Mouse (Mus musculus) heart, postnatal 0 days (tissue): ENCODE data around the gene Srrm1. TPM values are rescaled to one million over a fixed set of nuclear protein-coding genes. Genes with fewer than 3 reads are reported as not detected.
"Not testable (repeated sequence)": the region's sequence is repeated elsewhere in the genome, so short reads cannot be mapped to it uniquely, and the experiment has no call there.

ENCODE experiments used
- ATAC-seq: fragments of 200-750 bp; cut with Nextera tagmentation; 2 replicates; pipeline ENCODE4 v1.8.0; 2017; ENCODE audit warnings: low read depth, moderate number of reproducible peaks, moderate library complexity; ENCODE audit not compliant: insufficient read depth
- DNase-seq: peaks from one replicate; pipeline ENCODE4 v3.0.0-alpha.2; 2016; ENCODE audit warnings: low spot score
- H3K27ac ChIP-seq: fragments of 300-500 bp; sonication (generic); 2 replicates; pipeline ENCODE4 v1.5.1; 2014; ENCODE audit warnings: low read depth, mild to moderate bottlenecking
- H3K27me3 ChIP-seq: fragments of 300-500 bp; sonication (generic); 2 replicates; pipeline ENCODE4 v1.6.1; 2014; ENCODE audit warnings: low read length, mixed read lengths; ENCODE audit not compliant: control insufficient read depth, insufficient read depth
- H3K36me3 ChIP-seq: fragments of 300-500 bp; sonication (generic); replicated peaks from 2 replicates; pipeline ENCODE4 v1.6.1; 2014; ENCODE audit warnings: low read length, mixed read lengths; ENCODE audit not compliant: control insufficient read depth, insufficient read depth
- H3K4me1 ChIP-seq: fragments of 300-500 bp; sonication (generic); 2 replicates; pipeline ENCODE4 v1.6.1; 2014; ENCODE audit warnings: antibody characterized with exemption; ENCODE audit not compliant: control insufficient read depth, insufficient read depth
- H3K4me2 ChIP-seq: fragments of 300-500 bp; sonication (generic); 2 replicates; pipeline ENCODE4 v1.6.1; 2014; ENCODE audit warnings: low read depth, mild to moderate bottlenecking, low read length, moderate library complexity
- H3K4me3 ChIP-seq: fragments of 300-500 bp; sonication (generic); 2 replicates; pipeline ENCODE4 v1.5.1; 2014; ENCODE audit warnings: low read depth, low read length
- H3K9ac ChIP-seq: fragments of 300-500 bp; sonication (generic); replicated peaks from 2 replicates; pipeline ENCODE4 v1.6.1; 2014; ENCODE audit warnings: low read depth, low read length, mixed read lengths
- H3K9me3 ChIP-seq: fragments of 300-500 bp; sonication (generic); replicated peaks from 2 replicates; pipeline ENCODE4 v1.6.1; 2016; ENCODE audit warnings: low read length; ENCODE audit not compliant: control insufficient read depth
- CTCF ChIP-seq: IDR thresholded peaks from 2 replicates; pipeline ENCODE4 v1.5.1; 2016; ENCODE audit warnings: antibody characterized with exemption, control low read depth, low read depth
- EP300 ChIP-seq: IDR thresholded peaks from 2 replicates; pipeline ENCODE4 v1.6.1; 2016; ENCODE audit warnings: antibody characterized with exemption, low read depth
- WGBS: fragments of 180-500 bp; shearing (Covaris S2); extraction: QIAGEN DNeasy Blood & Tissue Kit; methylation state at CpG from one replicate; pipeline ENCODE4 v1.1.7; 2014; 5-methylcytosine and 5-hydroxymethylcytosine counted together
- polyA plus RNA-seq: library from polyadenylated mRNA; unstranded; fragments of >200 nt; fragmentation: Nextera tagmentation; extraction: Ambion mirVana; gene quantifications from 2 replicates; pipeline ENCODE4 v1.2.1, GENCODE M21; 2015
- total RNA-seq: library from RNA; depleted of rRNA; stranded (reverse); fragments of >200 nt; gene quantifications from 2 replicates; pipeline ENCODE4 v1.2.3, GENCODE M21; 2014; ENCODE audit warnings: low replicate concordance

Srrm1 gene
- total and polyA plus RNA-seq, 2 experiments from 2014 or later = 22.6 to 99.6 TPM

- H3K27me3 ChIP-seq = no peaks in the 10 kb centered on the region
- ATAC-seq (no peak), DNase-seq (no peak)
- H3K9ac ChIP-seq = no peak overlapping the region
- no peak for TF ChIP-seq CTCF
- no peak for TF ChIP-seq EP300
- H3K4me3 ChIP-seq = no peak overlapping the region
- 88% methylated on average over 12 of the region's 12 CpGs for WGBS
- H3K27ac ChIP-seq = no peak overlapping the region
- H3K36me3 ChIP-seq = no peaks in the 10 kb centered on the region
- H3K4me1 ChIP-seq = no peaks in the 10 kb centered on the region
- H3K9me3 ChIP-seq = no peaks in the 10 kb centered on the region
- no peak overlapping the region for H3K4me2 ChIP-seq
Observed at GRCm38 (mm10) chr4:135361722-135362121, 8.6 kb upstream of the Srrm1 start.

GRCm38 (mm10) chr4:135358736-135359135 lies 5.6 kb upstream of the Srrm1 start:
- H3K9ac ChIP-seq = no peak overlapping the region
- H3K9me3 ChIP-seq = no peaks in the 10 kb centered on the region
- H3K36me3 ChIP-seq = no peaks in the 10 kb centered on the region
- WGBS = 1% methylated on average over 6 of the region's 6 CpGs
- no peak overlapping the region for H3K4me2 ChIP-seq
- DNase-seq = peak; percentile 22
- ATAC-seq = no peak
- H3K4me1 ChIP-seq = 0 out of 2 replicates have a peak, but pooled peaks cover 5% of the 10 kb centered on the region
- H3K27me3 ChIP-seq = no peaks in the 10 kb centered on the region
- H3K4me3 ChIP-seq = no peak overlapping the region
- TF ChIP-seq EP300 (no peak), CTCF (peak; percentile 58)
- H3K27ac ChIP-seq = no peak overlapping the region

GRCm38 (mm10) chr4:135357221-135357920 lies 4.2 kb upstream of the Srrm1 start:
- Histone ChIP-seq H3K36me3 (no peaks in the 10 kb centered on the region), H3K9me3 (no peaks in the 10 kb centered on the region), H3K4me3 (no peak overlapping the region), H3K4me1 (0 out of 2 replicates have a peak, but pooled peaks cover 5% of the 10 kb centered on the region), H3K27me3 (no peaks in the 10 kb centered on the region), H3K4me2 (no peak overlapping the region), H3K9ac (no peak overlapping the region), H3K27ac (no peak overlapping the region)
- no peak for ATAC-seq
- TF ChIP-seq EP300 (no peak), CTCF (no peak)
- DNase-seq = no peak
- WGBS = 77% methylated on average over 12 of the region's 12 CpGs

- WGBS = 73% methylated on average over 9 of the region's 9 CpGs
- TF ChIP-seq EP300 (no peak), CTCF (no peak)
- H3K9me3 ChIP-seq = no peaks in the 10 kb centered on the region
Observed at GRCm38 (mm10) chr4:135355886-135356550, 2.9 kb upstream of the Srrm1 start.

GRCm38 (mm10) chr4:135354751-135355150 lies 1.6 kb upstream of the Srrm1 start:
- not testable (repeated sequence) for H3K4me3 ChIP-seq, H3K27ac ChIP-seq, DNase-seq, ATAC-seq, H3K36me3 ChIP-seq, H3K9me3 ChIP-seq, H3K27me3 ChIP-seq, H3K9ac ChIP-seq, H3K4me2 ChIP-seq
- H3K4me1 ChIP-seq = peaks cover 16% of the 10 kb centered on the region; the same call in 1 of the 2 replicates

More at GRCm38 (mm10) chr4:135355886-135356550, 2.9 kb upstream of the Srrm1 start:
- H3K4me3 ChIP-seq = no peak overlapping the region
- peaks cover 15% of the 10 kb centered on the region; the same call in 1 of the 2 replicates for H3K4me1 ChIP-seq
- DNase-seq (no peak), ATAC-seq (no peak)
- H3K27ac ChIP-seq = no peak overlapping the region
- H3K27me3 ChIP-seq = no peaks in the 10 kb centered on the region
- H3K9ac ChIP-seq = no peak overlapping the region
- no peaks in the 10 kb centered on the region for H3K36me3 ChIP-seq
- no peak overlapping the region for H3K4me2 ChIP-seq
